Mouse (Mus musculus): ENCODE measurements around the gene Chil1.

Gene Chil1

DNA sequence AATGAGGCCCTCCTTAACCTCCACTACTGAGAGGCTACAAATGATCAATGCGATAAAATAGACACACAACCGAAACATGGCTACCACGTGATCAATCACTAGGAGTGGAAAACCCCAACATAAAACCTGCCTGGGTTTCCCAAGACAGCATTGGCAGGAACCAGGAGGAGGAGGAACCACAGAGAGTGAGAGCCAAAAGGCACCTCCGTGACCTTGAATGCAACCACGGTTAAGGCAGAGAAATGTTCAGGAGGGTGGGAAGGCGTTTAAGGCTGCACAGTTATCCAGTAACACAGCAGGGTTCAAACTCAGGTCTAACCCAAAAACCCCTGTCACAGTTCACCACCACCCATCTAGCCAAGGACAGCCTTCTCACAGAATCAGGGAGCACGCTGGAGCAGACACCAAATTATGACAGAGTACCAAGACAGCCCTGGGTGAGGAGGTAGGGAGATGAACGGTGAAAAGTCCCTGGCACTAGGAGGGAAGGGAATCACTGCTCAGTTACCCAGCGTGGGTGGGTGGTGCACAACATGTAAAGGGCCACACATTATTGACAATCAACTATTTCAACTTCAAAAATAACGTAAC is 48.8 kb downstream of the Chil1 start:
- no peak for DNase-seq (ENCODE audit: low spot score in 2 of 2)

DNA sequence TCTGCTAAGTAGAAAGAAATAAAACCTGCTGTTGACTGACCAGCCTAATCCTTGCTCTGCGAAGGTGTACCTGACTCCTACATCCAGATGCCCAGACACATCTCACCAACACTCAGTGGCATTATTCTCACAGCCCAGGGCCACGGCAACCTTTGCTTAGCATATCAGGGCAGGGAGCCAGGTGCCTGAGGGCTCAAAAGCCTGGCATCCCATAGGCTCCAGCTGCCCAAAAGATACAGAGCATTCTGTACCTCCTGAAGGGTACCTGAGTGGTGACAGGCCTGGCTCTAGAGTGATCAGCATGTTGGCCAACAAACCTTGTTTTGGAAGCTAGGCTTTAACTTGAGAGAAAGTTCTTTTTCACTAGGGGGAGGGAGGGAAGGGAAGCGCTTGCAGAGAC is 49.3 kb downstream of the Chil1 start:
- DNase-seq (ENCODE audit: low spot score in 2 of 2), result no peak

- DNase-seq (ENCODE audit: low spot score in 2 of 2), result no peak
These were observed 49.7 kb downstream of the Chil1 start for GRCm38 (mm10) chr1:134231681-134232080.

DNA sequence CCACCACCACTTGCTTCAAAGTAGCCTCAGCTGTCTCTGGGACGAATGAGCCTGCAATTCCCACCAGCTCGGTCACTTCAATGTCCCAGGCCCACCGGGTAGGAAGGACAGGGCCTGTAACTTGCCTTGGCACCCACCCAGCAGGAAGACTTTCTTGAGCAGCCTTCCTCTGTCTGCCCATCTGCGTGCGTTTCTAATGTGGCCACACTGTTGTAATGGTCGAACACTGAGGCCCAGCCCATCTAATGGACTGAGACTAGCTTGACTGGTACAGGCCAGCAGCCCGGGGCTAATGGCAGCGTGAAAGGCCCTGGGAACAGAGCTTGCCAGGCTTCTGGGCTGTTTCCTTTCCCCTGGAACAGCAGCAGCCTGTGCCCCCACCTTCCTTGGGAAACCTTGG is 50.4 kb downstream of the Chil1 start:
- no peak for DNase-seq (ENCODE audit: low spot score in 2 of 2)

DNA sequence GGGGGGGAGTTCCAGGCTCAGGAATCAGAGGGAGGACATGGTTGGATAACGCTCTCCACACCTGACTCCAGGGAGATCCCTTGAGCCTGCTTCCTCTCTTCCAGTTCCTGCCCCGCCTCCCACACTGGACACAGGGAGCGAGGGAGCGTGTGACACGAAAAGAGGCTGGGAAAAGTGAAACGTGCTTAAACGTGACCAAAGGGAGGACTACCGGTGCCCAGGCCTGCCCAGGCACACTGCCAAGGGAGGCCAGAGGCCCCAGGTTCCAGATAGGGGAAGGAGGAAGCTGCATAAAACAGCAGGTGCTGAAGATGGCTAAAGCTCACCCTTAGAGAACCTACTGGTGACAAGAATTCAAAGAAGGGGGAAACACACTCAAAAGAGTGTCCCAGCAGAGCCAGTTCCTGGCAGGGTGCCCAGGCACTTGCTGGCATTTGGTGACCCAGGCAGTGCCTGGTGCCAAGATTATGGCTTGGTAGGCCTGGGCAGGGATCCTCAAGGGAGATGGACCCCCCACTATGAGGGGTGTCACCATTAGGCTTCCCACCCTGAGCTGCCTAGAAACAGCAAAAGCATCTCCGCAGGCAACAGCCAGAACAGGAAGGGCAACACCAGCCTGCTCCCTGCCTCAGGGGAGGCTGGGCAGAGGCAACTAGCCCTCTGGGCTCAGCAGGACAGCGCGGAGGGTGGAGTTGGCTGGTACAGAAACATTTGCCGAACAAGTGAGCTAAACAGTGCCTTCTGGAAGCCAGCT is 51.0 kb downstream of the Chil1 start:
- no peak for DNase-seq (ENCODE audit: low spot score in 2 of 2)

- DNase-seq (ENCODE audit: low spot score in 2 of 2), result no peak
These were observed 51.9 kb downstream of the Chil1 start for GRCm38 (mm10) chr1:134233681-134234454.

DNA sequence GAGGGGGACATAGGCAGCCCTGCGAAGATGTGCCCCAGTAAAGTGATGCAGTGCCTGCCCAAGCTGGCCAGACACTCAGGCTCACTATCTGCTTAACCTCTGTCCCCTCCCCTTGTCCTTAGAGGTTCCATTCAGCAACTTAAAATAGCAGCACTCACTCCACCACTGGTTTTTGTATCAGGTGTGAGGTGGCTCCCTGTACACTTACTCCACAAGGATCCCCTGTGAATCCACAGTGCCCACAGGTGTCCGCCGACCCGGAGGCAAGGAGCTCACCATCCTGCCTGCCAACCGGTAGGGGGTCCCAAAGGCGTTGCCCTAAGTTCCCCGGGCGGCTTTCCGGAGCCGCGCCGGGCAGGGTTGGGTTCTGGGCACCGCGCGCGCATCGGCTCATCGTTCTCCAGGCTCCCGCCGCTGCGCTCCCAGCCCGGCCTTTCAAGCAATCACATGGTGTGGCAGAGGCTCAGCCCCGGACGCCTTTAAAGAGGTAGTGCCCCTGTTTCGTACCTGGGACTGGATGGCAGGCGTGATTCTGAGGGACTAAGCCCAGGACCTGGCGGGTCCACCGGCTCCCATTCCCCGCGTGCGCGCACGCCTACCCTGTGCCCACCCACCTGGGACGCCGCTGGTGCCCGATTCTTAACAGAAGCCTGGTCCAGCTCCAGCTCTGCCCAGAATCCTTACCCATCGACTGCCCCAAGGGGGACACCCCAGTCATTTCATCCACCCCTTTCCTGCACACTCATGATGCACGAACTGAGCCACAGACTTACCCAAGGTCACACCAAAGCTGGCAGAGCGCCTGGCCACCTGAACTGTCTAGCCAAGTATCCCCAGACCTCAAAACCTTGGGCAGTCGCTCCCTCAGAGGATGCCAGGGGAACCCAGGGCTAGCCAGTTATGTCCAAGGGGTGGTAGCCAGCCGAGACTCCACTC is 52.7 kb downstream of the Chil1 start:
- DNase-seq (ENCODE audit: low spot score in 2 of 2), result no peak

DNA sequence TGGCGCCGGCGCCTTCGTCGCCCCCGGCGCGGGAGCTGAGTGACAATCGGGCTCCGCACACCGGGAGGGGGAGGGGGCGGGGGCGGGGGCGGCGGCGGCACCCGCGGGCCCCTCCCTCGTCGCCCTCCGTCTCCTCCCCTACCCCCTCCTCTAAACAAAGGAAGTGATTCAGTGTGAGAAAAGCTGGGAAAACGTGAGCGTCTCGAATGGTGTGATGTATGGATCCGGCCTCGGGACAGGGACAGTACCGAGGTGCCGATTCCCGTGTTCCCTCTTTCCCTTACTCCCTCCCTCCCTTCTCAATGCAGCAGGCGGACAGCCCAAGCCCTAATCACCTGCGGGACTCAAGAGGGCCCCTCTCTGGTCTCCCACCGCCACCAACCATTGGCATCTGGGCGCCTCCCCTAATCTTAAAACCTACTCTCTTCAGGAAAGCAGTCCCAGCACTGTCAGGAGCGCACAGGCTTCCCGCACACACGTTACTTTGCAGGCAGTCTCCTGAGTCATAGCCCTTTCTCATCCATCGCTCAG is 53.5 kb downstream of the Chil1 start, which contains the start of gene Adora1:
Gene Adora1 (minus strand): TSS at position 41 of the 531 bp plus-strand sequence.
- DNase-seq (ENCODE audit: low spot score in 2 of 2), result no peak

- DNase-seq (ENCODE audit: low spot score in 2 of 2), result no peak
These were observed 54.2 kb downstream of the Chil1 start for GRCm38 (mm10) chr1:134236142-134236541.

GRCm38 (mm10) chr1:134237438-134237837 is 55.5 kb downstream of the Chil1 start:
- DNase-seq (ENCODE audit: low spot score in 2 of 2), result no peak

Measured in spleen, postnatal 10 days (tissue).